Mouse (Mus musculus) small intestine, adult 10 weeks (tissue): ENCODE measurements around the gene 1700049E17Rik1. TPM values are rescaled to one million over a fixed set of nuclear protein-coding genes. Genes with fewer than 3 reads are reported as not detected.

Experiments used
- polyA plus RNA-seq: library from polyadenylated mRNA; stranded (reverse); fragments of 350-450 nt; fragmentation: Illumina TruSeq; extraction: RNeasy Lipid Tissue Mini Kit (QIAGEN cat#74804); gene quantifications from one replicate; pipeline ENCODE4 v1.2.3, GENCODE M21; 2014; ENCODE audit warnings: low replicate concordance

The 1700049E17Rik1 gene
- not detected for polyA plus RNA-seq

DNA sequence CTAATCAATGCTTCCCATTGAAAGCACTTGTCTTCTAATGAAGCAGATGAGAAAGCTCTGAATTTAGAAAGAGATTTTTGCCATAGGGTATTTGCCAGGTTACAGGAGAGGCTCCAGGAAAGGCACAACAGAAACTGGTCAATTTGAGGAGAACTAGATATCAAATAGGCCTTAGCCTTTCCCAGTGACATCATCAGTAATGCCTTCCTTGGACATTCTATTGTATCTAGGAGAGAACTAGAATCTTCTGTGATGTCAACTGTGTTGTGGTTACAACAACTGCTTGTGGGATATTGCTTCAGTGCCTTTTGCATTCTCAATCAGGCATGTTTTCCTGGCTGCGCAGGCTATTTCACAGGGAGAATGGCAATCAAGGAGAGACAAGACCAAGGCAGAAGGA lies at the start of gene 1700049E17Rik1:
1700049E17Rik1 (plus strand) TSS at position 301 of the 400 bp plus-strand sequence.

DNA sequence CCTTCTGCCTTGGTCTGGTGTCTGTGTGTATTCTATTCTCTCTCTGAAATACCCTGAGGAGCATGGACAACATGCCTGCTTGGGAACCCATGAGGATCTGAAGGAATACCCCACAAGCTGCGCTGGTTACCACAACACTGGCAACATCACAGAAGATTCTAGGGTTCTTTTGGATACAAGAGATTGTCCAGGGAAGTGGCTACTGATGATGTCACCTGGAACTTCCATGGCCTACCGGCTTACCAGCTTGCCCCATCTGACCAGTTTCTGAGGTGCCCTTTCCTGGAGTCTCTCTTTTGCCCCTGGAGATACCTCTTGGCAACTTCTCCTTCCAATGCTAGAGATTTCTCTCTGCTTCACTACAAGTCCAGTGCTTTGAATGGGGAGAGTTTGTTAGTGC lies 17.6 kb upstream of the 1700049E17Rik1 start, which contains the start of gene Gm7980:
Gm7980 (minus strand) TSS at position 101 of the 400 bp plus-strand sequence.

DNA sequence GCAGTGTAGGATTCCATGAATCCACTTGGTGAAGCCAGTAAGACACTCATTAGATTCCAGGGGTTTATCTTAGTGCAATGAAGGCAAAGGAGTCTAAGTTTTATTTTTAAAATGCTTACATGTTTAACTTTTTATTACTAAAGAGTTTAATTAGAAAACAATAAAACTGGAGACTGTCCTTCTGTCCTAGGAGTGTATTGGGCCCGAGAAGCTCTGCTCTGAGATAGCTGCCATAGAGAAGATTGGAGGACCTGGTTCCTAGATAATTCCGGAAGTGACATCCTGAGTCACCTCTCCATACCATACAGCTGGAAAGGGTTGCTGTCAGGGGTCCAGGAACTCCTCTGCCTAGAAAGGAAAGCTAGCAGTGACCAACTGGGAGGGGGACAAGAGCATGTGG lies 18.9 kb downstream of the 1700049E17Rik1 start, which contains the start of gene 1700024B05Rik:
1700024B05Rik (plus strand) TSS at position 301 of the 400 bp plus-strand sequence.

DNA sequence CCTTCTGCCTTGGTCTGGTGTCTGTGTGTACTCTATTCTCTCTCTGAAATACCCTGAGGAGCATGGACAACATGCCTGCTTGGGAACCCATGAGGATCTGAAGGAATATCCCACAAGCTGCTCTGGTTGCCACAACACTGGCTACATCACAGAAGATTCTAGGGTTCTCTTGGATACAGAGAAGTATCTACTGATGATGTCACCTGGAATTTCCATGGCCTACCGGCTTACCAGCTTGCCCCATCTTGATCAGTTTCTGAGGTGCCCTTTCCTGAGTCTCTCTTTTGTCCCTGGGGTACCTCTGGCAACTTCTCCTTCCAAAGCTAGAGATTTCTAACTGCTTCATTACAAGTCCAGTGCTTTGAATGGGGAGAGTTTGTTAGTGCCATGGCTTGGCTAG lies 43.1 kb downstream of the 1700049E17Rik1 start, which contains the start of gene Gm6401:
Gm6401 (minus strand) TSS at position 101 of the 400 bp plus-strand sequence.

Other genes with a start within 250 kb of the 1700049E17Rik1 start
- gene Gm8068, start 223.1 kb upstream of the 1700049E17Rik1 start, polyA plus RNA-seq = not detected
- not detected for gene Gm7929, start 174.3 kb upstream of the 1700049E17Rik1 start, polyA plus RNA-seq
- not detected for gene Gm47189, start 152.5 kb upstream of the 1700049E17Rik1 start, polyA plus RNA-seq
- gene Gm7980, start 17.7 kb upstream of the 1700049E17Rik1 start, polyA plus RNA-seq = not detected
- not detected for gene 1700024B05Rik, start 19.0 kb downstream of the 1700049E17Rik1 start, polyA plus RNA-seq
- gene Gm6401, start 43.0 kb downstream of the 1700049E17Rik1 start, polyA plus RNA-seq = not detected
- gene Gm3543, start 58.4 kb downstream of the 1700049E17Rik1 start, polyA plus RNA-seq = not detected
- gene Gm7951, start 192.4 kb downstream of the 1700049E17Rik1 start, polyA plus RNA-seq = not detected
- not detected for gene Gm17027, start 237.7 kb downstream of the 1700049E17Rik1 start, polyA plus RNA-seq